Mouse (Mus musculus) pancreas, adult 10 weeks (tissue): ENCODE results near the gene Cntn2. TPM values are rescaled to one million over a fixed set of nuclear protein-coding genes. Genes with fewer than 3 reads are reported as not detected.

ENCODE experiments used
- polyA plus RNA-seq: library from polyadenylated mRNA; stranded (reverse); fragments of 350-450 nt; fragmentation: Illumina TruSeq; extraction: RNeasy Lipid Tissue Mini Kit (QIAGEN cat#74804); gene quantifications from one replicate; pipeline ENCODE4 v1.2.3, GENCODE M21; 2015; ENCODE audit warnings: low read depth, low replicate concordance; ENCODE audit not compliant: insufficient read depth

The Cntn2 gene
- polyA plus RNA-seq: not detected

DNA sequence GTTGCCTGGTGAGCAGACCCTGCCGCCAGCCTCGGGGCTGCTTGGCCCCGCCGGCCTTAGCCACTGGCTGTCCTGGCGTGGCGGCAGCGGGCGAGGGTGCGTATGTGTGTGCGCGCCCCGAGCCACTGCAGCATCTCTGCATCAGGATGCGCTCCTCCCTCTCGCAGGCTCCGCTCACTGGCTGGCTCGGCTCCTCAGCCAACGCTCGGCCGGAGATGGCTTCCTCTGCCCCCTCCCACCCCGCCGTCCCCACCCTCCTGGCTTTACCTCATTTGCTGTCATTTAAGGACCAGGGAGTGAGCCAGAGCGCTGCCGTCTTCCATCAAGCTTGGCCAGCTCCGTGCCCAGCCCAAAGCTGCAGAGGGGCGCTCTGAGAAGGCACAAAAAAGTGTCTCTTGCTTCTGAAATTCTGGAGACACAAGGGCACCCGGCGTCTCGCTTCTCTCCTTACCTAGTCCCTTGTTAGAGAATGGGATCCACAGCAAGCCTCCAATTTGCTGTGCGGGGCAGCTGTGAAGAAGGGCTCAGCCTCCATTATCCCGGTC, at the start of gene Cntn2:
Cntn2 (minus strand) TSS at position 495 of the 545 bp plus-strand sequence.

GRCm38 (mm10) chr1:132506058-132506457, 37.0 kb downstream of the Cntn2 start, which contains the start of gene Tmem81:
Tmem81 (plus strand) TSS chr1:132506230.

GRCm38 (mm10) chr1:132476928-132477691, 65.9 kb downstream of the Cntn2 start, which contains the start of gene Rbbp5:
Rbbp5 (plus strand) TSS chr1:132477365.

Other genes with a start within 250 kb of the Cntn2 start
- gene Klhdc8a, start 244.6 kb downstream of the Cntn2 start, polyA plus RNA-seq: 0.92 TPM
- gene Nuak2, start 227.1 kb downstream of the Cntn2 start, polyA plus RNA-seq: 1.7 TPM
- gene Tmcc2, start 152.0 kb downstream of the Cntn2 start, polyA plus RNA-seq: 6.9 TPM
- gene Dstyk, start 125.7 kb downstream of the Cntn2 start, polyA plus RNA-seq: 3.6 TPM
- 8.9 TPM for gene Rbbp5, start 65.9 kb downstream of the Cntn2 start, polyA plus RNA-seq
- gene Tmem81, start 37.0 kb downstream of the Cntn2 start, polyA plus RNA-seq: 3.6 TPM
- 1.5 TPM for gene Nfasc, start 198.5 kb upstream of the Cntn2 start, polyA plus RNA-seq